Mouse (Mus musculus): Measurements from ENCODE around the gene Drd5. TPM values are rescaled to one million over a fixed set of nuclear protein-coding genes. Genes with fewer than 3 reads are reported as not detected.

Drd5 gene
- polyA plus RNA-seq, 1 experiment from 2014 or later: 0.34 TPM

- Histone ChIP-seq H3K4me1 (no peaks in the 10 kb centered on the region), H3K4me2 (replicated peaks) (no peak overlapping the region), H3K27ac (replicated peaks) (no peak overlapping the region), H3K4me3 (no peak overlapping the region), H3K9ac (replicated peaks) (no peak overlapping the region), H3K27me3 (no peaks in the 10 kb centered on the region; the same call in 1 of the 2 replicates), H3K9me3 (no peaks in the 10 kb centered on the region), H3K36me3 (no peaks in the 10 kb centered on the region)
- 26% methylated on average over 12 of the region's 12 CpGs for WGBS
- no peak for ATAC-seq (replicated peaks)
Observed at GRCm38 (mm10) chr5:38302651-38303050, 16.5 kb upstream of the Drd5 start.

GRCm38 (mm10) chr5:38305241-38305640 lies 13.9 kb upstream of the Drd5 start:
- Histone ChIP-seq H3K36me3 (no peaks in the 10 kb centered on the region), H3K4me2 (replicated peaks) (no peak overlapping the region), H3K9me3 (no peaks in the 10 kb centered on the region), H3K4me1 (no peaks in the 10 kb centered on the region), H3K4me3 (no peak overlapping the region), H3K27ac (replicated peaks) (no peak overlapping the region), H3K9ac (replicated peaks) (no peak overlapping the region), H3K27me3 (peaks cover 8% of the 10 kb centered on the region; the same call in 1 of the 2 replicates)
- ATAC-seq (replicated peaks): no peak
- 97% methylated on average over 2 of the region's 2 CpGs for WGBS

DNA sequence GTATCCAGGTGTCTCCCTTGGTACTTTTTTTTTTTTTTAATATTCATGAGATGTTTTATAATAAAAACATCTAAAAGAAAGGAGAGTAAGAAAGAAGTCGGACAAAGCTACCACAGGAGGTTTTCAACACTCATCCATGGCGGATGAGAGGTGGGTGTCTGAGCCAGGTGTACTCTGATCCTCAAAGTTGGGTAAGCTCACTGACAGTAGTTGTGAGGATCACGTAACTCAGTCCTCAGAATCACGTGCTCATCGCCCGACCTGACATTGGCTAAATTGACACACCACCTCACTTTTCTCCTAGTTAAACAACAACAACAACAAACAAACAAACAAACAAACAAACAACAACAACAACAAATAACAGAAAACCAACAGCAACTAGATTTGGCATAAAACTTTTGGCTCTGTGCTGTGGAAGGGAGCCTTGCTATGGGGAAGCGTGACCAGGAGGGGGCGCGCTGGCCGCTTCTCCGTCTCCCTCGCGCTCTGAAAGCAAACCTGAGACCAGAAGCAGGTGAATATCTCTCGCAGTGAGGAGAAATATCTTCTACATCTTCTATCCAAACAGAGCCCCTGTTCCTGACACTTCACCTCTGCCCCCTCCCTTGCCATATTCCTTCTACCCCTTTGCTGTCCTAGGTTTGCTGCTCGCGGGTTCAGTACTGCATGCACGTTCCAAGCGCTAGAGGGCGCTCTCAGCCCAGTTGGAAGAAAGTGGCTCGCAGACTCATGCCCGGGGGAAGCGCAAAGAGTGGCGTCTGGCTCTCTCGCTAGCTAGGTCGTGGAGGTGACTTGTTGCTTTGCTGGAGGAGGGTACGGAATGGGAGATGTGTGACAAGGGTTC lies 11.7 kb upstream of the Drd5 start:
- no peak overlapping the region for H3K27ac ChIP-seq (replicated peaks)
- H3K4me2 ChIP-seq (replicated peaks): peak overlapping the region; percentile 62
- WGBS: 11% methylated on average over 26 of the region's 26 CpGs
- peaks cover 8% of the 10 kb centered on the region; the same call in 1 of the 2 replicates for H3K27me3 ChIP-seq
- H3K9me3 ChIP-seq: no peaks in the 10 kb centered on the region
- peak; percentile 91 for ATAC-seq (replicated peaks)
- H3K36me3 ChIP-seq: no peaks in the 10 kb centered on the region
- H3K4me1 ChIP-seq: no peaks in the 10 kb centered on the region
- H3K4me3 ChIP-seq: peak overlapping the region; percentile 41
- no peak overlapping the region for H3K9ac ChIP-seq (replicated peaks)

- ATAC-seq (replicated peaks): no peak
- no peaks in the 10 kb centered on the region for H3K9me3 ChIP-seq
- H3K4me2 ChIP-seq (replicated peaks): no peak overlapping the region
- no peak overlapping the region for H3K27ac ChIP-seq (replicated peaks)
- H3K9ac ChIP-seq (replicated peaks): no peak overlapping the region
- H3K36me3 ChIP-seq: no peaks in the 10 kb centered on the region
- peaks cover 8% of the 10 kb centered on the region; the same call in 1 of the 2 replicates for H3K27me3 ChIP-seq
- no peaks in the 10 kb centered on the region for H3K4me1 ChIP-seq
- 57% methylated on average over 5 of the region's 5 CpGs for WGBS
- H3K4me3 ChIP-seq: no peak overlapping the region
Observed at GRCm38 (mm10) chr5:38308873-38309272, 10.3 kb upstream of the Drd5 start.

GRCm38 (mm10) chr5:38309795-38310194 lies 9.4 kb upstream of the Drd5 start:
- Histone ChIP-seq H3K9ac (replicated peaks) (no peak overlapping the region), H3K4me1 (no peaks in the 10 kb centered on the region), H3K4me3 (no peak overlapping the region), H3K9me3 (no peaks in the 10 kb centered on the region), H3K36me3 (no peaks in the 10 kb centered on the region), H3K27me3 (peaks cover 8% of the 10 kb centered on the region; the same call in 1 of the 2 replicates), H3K27ac (replicated peaks) (no peak overlapping the region), H3K4me2 (replicated peaks) (no peak overlapping the region)
- WGBS: 71% methylated on average over 3 of the region's 3 CpGs
- ATAC-seq (replicated peaks): no peak

GRCm38 (mm10) chr5:38333381-38333780 lies 14.2 kb downstream of the Drd5 start:
- Histone ChIP-seq H3K36me3 (no peaks in the 10 kb centered on the region), H3K27me3 (no peaks in the 10 kb centered on the region), H3K4me3 (no peak overlapping the region), H3K4me1 (no peaks in the 10 kb centered on the region), H3K27ac (replicated peaks) (no peak overlapping the region), H3K9me3 (no peaks in the 10 kb centered on the region), H3K9ac (replicated peaks) (no peak overlapping the region), H3K4me2 (replicated peaks) (no peak overlapping the region)
- ATAC-seq (replicated peaks): no peak
- 84% methylated on average over 4 of the region's 4 CpGs for WGBS

DNA sequence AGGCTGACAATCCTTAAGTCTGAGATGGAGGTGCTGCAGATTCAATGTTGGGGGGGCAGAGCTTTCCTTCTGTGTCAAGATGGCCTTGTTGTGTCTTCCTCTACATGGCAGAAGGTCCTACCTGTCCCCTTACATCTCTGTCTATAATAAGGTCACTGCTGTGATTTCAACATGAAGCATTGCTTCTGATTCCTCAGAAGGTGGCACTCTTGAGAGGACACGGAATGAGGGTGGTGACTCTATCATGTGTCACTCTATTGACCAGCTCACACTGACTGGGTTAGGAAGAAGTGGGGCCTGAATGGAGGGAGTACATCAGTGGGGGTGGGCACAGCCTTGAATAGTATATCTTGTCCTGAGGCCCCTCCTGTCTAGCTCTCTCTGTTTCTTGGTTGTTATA lies 15.4 kb downstream of the Drd5 start:
- no peaks in the 10 kb centered on the region for H3K36me3 ChIP-seq
- no peaks in the 10 kb centered on the region for H3K27me3 ChIP-seq
- no peaks in the 10 kb centered on the region for H3K9me3 ChIP-seq
- WGBS: 33% methylated on average over 1 of the region's 1 CpGs
- no peak overlapping the region for H3K27ac ChIP-seq (replicated peaks)
- no peak overlapping the region for H3K9ac ChIP-seq (replicated peaks)
- no peak overlapping the region for H3K4me3 ChIP-seq
- no peak overlapping the region for H3K4me2 ChIP-seq (replicated peaks)
- ATAC-seq (replicated peaks): no peak
- H3K4me1 ChIP-seq: no peaks in the 10 kb centered on the region

GRCm38 (mm10) chr5:38343101-38343500 lies 23.9 kb downstream of the Drd5 start:
- 29% methylated on average over 3 of the region's 3 CpGs for WGBS
- Histone ChIP-seq H3K9me3 (no peaks in the 10 kb centered on the region), H3K9ac (replicated peaks) (no peak overlapping the region), H3K27ac (replicated peaks) (no peak overlapping the region), H3K4me3 (no peak overlapping the region), H3K27me3 (no peaks in the 10 kb centered on the region), H3K4me2 (replicated peaks) (no peak overlapping the region), H3K36me3 (no peaks in the 10 kb centered on the region), H3K4me1 (no peaks in the 10 kb centered on the region)
- no peak for ATAC-seq (replicated peaks)

DNA sequence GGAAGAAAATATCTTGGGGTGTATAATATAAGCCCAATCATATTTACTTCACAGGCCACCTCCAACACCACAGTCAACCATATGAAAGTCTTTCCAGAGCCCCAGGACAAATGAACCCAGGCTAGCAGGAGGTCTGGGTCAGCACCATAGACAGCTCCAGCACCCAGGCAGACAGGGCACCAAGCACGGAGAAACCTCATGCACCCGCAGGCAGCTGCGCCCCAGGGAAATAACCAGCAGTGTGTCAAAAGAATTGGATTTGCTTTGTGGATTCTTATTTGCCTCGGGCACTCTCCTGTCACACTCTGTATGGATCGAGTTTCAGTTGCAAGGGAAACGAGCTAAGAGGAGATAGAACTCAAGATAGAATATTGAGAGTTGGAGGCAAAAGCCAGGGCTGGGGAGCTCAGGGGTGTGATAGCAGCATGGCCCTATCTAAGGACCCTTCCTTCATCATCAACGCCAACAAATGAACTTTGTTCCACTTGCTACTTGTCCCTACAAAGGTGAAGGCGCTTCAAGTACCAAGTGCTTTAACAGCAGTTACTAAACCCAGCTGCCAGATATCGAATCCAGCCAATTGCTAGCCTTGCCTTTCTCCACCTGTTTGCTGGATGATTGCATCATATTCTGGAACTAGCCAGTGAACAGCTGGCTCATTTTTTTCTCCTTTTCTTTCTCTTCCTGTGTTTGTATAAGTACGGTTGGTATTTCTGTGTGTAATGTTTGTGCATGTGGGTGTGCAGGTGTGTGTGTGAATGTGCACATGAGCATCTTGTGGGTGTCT lies 27.7 kb downstream of the Drd5 start:
- WGBS: 35% methylated on average over 10 of the region's 10 CpGs
- Histone ChIP-seq H3K4me1 (no peaks in the 10 kb centered on the region), H3K9me3 (no peaks in the 10 kb centered on the region), H3K9ac (replicated peaks) (no peak overlapping the region), H3K4me3 (no peak overlapping the region), H3K36me3 (no peaks in the 10 kb centered on the region), H3K27ac (replicated peaks) (no peak overlapping the region), H3K27me3 (no peaks in the 10 kb centered on the region), H3K4me2 (replicated peaks) (no peak overlapping the region)
- no peak for ATAC-seq (replicated peaks)

DNA sequence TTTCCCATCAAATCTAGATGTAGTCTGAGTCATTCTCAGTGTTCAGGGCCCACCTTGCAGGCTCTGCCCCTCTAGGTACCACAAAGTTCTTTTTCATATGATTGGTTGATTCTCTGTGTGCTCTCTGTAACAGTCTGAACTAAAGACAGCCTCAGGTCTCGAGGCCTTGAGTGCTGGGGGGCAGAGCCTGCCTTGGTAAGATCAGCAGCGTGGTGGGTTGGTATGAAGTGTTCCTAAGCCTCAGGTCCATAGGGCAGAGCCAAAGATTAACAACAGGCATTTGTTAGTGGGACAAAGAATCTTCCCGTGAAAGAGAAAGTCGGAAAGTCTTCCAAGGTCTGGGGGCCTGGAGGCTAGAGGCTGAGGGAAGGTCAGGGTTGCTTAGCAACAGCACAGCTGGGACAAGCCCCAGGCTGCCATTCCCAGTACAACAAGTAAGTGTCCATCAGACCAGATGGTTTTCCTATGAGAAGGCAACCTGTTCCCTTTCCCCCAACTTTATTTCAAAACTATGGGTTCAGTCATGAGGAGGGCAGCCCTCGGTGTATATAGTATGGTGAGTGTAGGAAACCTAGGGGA lies 31.3 kb downstream of the Drd5 start:
- no peaks in the 10 kb centered on the region for H3K36me3 ChIP-seq
- 14% methylated on average over 5 of the region's 5 CpGs for WGBS
- H3K4me1 ChIP-seq: no peaks in the 10 kb centered on the region
- no peak overlapping the region for H3K4me3 ChIP-seq
- no peak for ATAC-seq (replicated peaks)
- H3K27me3 ChIP-seq: no peaks in the 10 kb centered on the region
- H3K9ac ChIP-seq (replicated peaks): no peak overlapping the region
- no peak overlapping the region for H3K27ac ChIP-seq (replicated peaks)
- no peaks in the 10 kb centered on the region for H3K9me3 ChIP-seq
- H3K4me2 ChIP-seq (replicated peaks): no peak overlapping the region

- Histone ChIP-seq H3K9ac (replicated peaks) (no peak overlapping the region), H3K4me3 (no peak overlapping the region), H3K27me3 (no peaks in the 10 kb centered on the region), H3K9me3 (no peaks in the 10 kb centered on the region), H3K27ac (replicated peaks) (no peak overlapping the region), H3K4me2 (replicated peaks) (no peak overlapping the region), H3K4me1 (no peaks in the 10 kb centered on the region), H3K36me3 (no peaks in the 10 kb centered on the region)
- WGBS: 83% methylated on average over 3 of the region's 3 CpGs
- ATAC-seq (replicated peaks): no peak
Observed at GRCm38 (mm10) chr5:38356927-38357326, 37.8 kb downstream of the Drd5 start.

GRCm38 (mm10) chr5:38359716-38360115 lies 40.5 kb downstream of the Drd5 start:
- ATAC-seq (replicated peaks): no peak
- Histone ChIP-seq H3K4me3 (no peak overlapping the region), H3K9me3 (no peaks in the 10 kb centered on the region), H3K27ac (replicated peaks) (no peak overlapping the region), H3K9ac (replicated peaks) (no peak overlapping the region), H3K36me3 (no peaks in the 10 kb centered on the region), H3K4me1 (no peaks in the 10 kb centered on the region), H3K27me3 (no peaks in the 10 kb centered on the region), H3K4me2 (replicated peaks) (no peak overlapping the region)
- WGBS: 63% methylated on average over 2 of the region's 2 CpGs
